Mouse (Mus musculus) brain, embryonic 18.5 days (tissue): ENCODE measurements around the gene Thsd7b.
"Not testable (repeated sequence)": the region's sequence is repeated elsewhere in the genome, so short reads cannot be mapped to it uniquely, and the experiment has no call there.

Source experiments
- DNase-seq: peaks from one replicate; pipeline ENCODE4 v3.0.0-alpha.2; 2012; ENCODE audit warnings: low read depth, low spot score

Thsd7b gene

GRCm38 (mm10) chr1:129843416-129843815 is 570.3 kb downstream of the Thsd7b start:
- DNase-seq = no peak

GRCm38 (mm10) chr1:129850007-129850564 is 577.0 kb downstream of the Thsd7b start:
- DNase-seq = no peak

- DNase-seq = no peak
Measured at GRCm38 (mm10) chr1:129867714-129868113, 594.6 kb downstream of the Thsd7b start.

- DNase-seq = no peak
Measured at GRCm38 (mm10) chr1:129874355-129874754, 601.3 kb downstream of the Thsd7b start.

GRCm38 (mm10) chr1:129887861-129888260 is 614.8 kb downstream of the Thsd7b start:
- DNase-seq = no peak

GRCm38 (mm10) chr1:129898121-129898520 is 625.0 kb downstream of the Thsd7b start:
- no peak for DNase-seq

GRCm38 (mm10) chr1:129915484-129915883 is 642.4 kb downstream of the Thsd7b start:
- DNase-seq = no peak

GRCm38 (mm10) chr1:129917568-129917967 is 644.5 kb downstream of the Thsd7b start:
- DNase-seq = no peak

GRCm38 (mm10) chr1:129919385-129919784 is 646.3 kb downstream of the Thsd7b start:
- no peak for DNase-seq

GRCm38 (mm10) chr1:129931003-129931402 is 657.9 kb downstream of the Thsd7b start:
- DNase-seq = no peak

GRCm38 (mm10) chr1:129943116-129943515 is 670.0 kb downstream of the Thsd7b start:
- DNase-seq = no peak

- DNase-seq = no peak
Measured at GRCm38 (mm10) chr1:129947026-129947425, 673.9 kb downstream of the Thsd7b start.

GRCm38 (mm10) chr1:129955478-129955877 is 682.4 kb downstream of the Thsd7b start:
- no peak for DNase-seq

GRCm38 (mm10) chr1:129956625-129957024 is 683.5 kb downstream of the Thsd7b start:
- no peak for DNase-seq

GRCm38 (mm10) chr1:129959352-129959751 is 686.2 kb downstream of the Thsd7b start:
- not testable (repeated sequence) for DNase-seq

- DNase-seq = no peak
Measured at GRCm38 (mm10) chr1:129963166-129963565, 690.1 kb downstream of the Thsd7b start.

GRCm38 (mm10) chr1:129989247-129989646 is 716.1 kb downstream of the Thsd7b start:
- not testable (repeated sequence) for DNase-seq

GRCm38 (mm10) chr1:129990821-129991220 is 717.7 kb downstream of the Thsd7b start:
- no peak for DNase-seq

GRCm38 (mm10) chr1:130055012-130055411 is 781.9 kb downstream of the Thsd7b start:
- DNase-seq = no peak

GRCm38 (mm10) chr1:130062105-130062504 is 789.0 kb downstream of the Thsd7b start:
- no peak for DNase-seq

GRCm38 (mm10) chr1:130066193-130066959 is 793.3 kb downstream of the Thsd7b start:
- DNase-seq = no peak

GRCm38 (mm10) chr1:130083788-130084187 is 810.7 kb downstream of the Thsd7b start:
- no peak for DNase-seq

- DNase-seq = no peak
Measured at GRCm38 (mm10) chr1:130085207-130085606, 812.1 kb downstream of the Thsd7b start.
